Mouse (Mus musculus) cerebellum, adult 2 months (tissue): ENCODE measurements around the gene Lama2.

Experiments
- CTCF ChIP-seq: fragments of 200-500 bp; IDR thresholded peaks from 2 replicates; pipeline ENCODE4 v1.5.1; 2011; ENCODE audit warnings: low read depth, mild to moderate bottlenecking, control low read depth, low read length, moderate library complexity, borderline replicate concordance; ENCODE audit not compliant: insufficient read depth
- POLR2A ChIP-seq: fragments of 200-500 bp; IDR thresholded peaks from 2 replicates; pipeline ENCODE4 v1.6.1; 2011; ENCODE audit warnings: low read length, control low read depth, borderline replicate concordance; ENCODE audit not compliant: insufficient read depth

- TF ChIP-seq POLR2A (no peak), CTCF (no peak)
Observed at GRCm38 (mm10) chr10:27285098-27285860, 334.3 kb downstream of the Lama2 start.
